Mouse (Mus musculus): Measurements from ENCODE around the gene Bcl2l1. TPM values are rescaled to one million over a fixed set of nuclear protein-coding genes. Genes with fewer than 3 reads are reported as not detected.

The Bcl2l1 gene
- total and polyA plus RNA-seq, 3 experiments: 48.1 to 102 (median 51.9) TPM

- no peak for TF ChIP-seq POLR2A (IDR thresholded peaks at IDR 0.05; ENCODE audit: insufficient read depth, low read depth, low read length)
- TF ChIP-seq CTCF (IDR thresholded peaks at IDR 0.05): no peak
- no peak for TF ChIP-seq EP300 (IDR thresholded peaks at IDR 0.05; ENCODE audit: insufficient read depth, low read depth, low read length)
- intact Hi-C loops (cut with DNase I): no loop called here
- Histone ChIP-seq H3K27ac (peak overlapping the region; percentile 100), H3K9ac (ENCODE audit: low read depth, low read length) (peak overlapping the region; percentile 70), H3K27me3 (ENCODE audit: control insufficient read depth, insufficient read depth, low read length) (no peaks in the 10 kb centered on the region), H3K79me2 (replicated peaks; ENCODE audit: control insufficient read depth, insufficient read depth, low read length) (peaks cover 3% of the 10 kb centered on the region), H3K36me3 (ENCODE audit: control insufficient read depth, insufficient read depth, low read length) (peaks cover 41% of the 10 kb centered on the region), H3K4me3 (peak overlapping the region; percentile 82), H3K4me1 (ENCODE audit: control insufficient read depth, insufficient read depth, low read length) (peaks cover 22% of the 10 kb centered on the region)
- 45% methylated on average over 4 of the region's 4 CpGs for WGBS
- peak in 1 of 2 experiments; percentile 27 for DNase-seq
These were observed 3.5 kb downstream of the Bcl2l1 start for GRCm38 (mm10) chr2:152828011-152828370.

DNA sequence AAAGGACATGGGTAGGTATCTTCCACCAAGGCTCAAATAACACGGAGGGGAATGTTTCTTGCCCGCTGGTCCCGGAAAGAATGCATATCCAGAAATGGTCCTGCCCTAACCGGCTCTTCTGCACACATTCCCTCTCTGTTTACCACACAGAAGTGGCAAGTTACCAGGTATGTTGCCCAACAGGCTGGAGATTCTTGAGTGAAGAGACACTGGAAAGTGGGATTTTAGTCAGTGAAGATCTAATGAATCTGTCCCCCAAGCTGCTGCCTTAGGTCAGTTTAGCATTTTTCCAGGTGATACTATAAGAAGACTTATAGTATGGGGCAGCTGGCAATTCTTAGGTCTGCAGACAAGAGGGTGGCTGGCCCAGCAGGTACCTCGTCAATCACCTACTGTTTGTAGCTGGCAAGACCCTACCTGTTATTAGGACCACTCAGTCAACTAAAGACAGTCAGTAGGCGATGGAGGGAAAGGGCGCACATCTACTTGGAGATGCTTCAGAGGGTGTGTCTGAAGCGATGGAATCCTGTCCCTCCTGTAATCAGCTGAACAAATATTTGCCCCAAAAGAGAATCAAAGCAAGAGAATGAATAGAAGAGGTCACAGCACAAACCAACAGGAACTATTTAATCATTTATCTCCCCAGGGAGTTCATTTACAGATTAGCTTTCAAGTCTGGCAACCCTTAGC lies 4.1 kb downstream of the Bcl2l1 start:
- Histone ChIP-seq H3K9ac (ENCODE audit: low read depth, low read length) (peak overlapping the region; percentile 70), H3K27me3 (ENCODE audit: control insufficient read depth, insufficient read depth, low read length) (no peaks in the 10 kb centered on the region), H3K4me1 (ENCODE audit: control insufficient read depth, insufficient read depth, low read length) (peaks cover 22% of the 10 kb centered on the region), H3K79me2 (replicated peaks; ENCODE audit: control insufficient read depth, insufficient read depth, low read length) (peaks cover 3% of the 10 kb centered on the region), H3K36me3 (ENCODE audit: control insufficient read depth, insufficient read depth, low read length) (peaks cover 43% of the 10 kb centered on the region), H3K27ac (peak overlapping the region; percentile 100), H3K4me3 (peak overlapping the region; percentile 82)
- TF ChIP-seq EP300 (IDR thresholded peaks at IDR 0.05; ENCODE audit: insufficient read depth, low read depth, low read length): 0 out of 2 replicates have a peak, but pooled peaks have one; percentile 23
- no peak for TF ChIP-seq POLR2A (IDR thresholded peaks at IDR 0.05; ENCODE audit: insufficient read depth, low read depth, low read length)
- no peak for TF ChIP-seq CTCF (IDR thresholded peaks at IDR 0.05)
- DNase-seq: no peak
- intact Hi-C loops (cut with DNase I): no loop called here
- WGBS: 44% methylated on average over 8 of the region's 8 CpGs

- WGBS: 48% methylated on average over 3 of the region's 3 CpGs
- intact Hi-C loops (cut with DNase I): no loop called here
- Histone ChIP-seq H3K36me3 (ENCODE audit: control insufficient read depth, insufficient read depth, low read length) (peaks cover 51% of the 10 kb centered on the region), H3K79me2 (replicated peaks; ENCODE audit: control insufficient read depth, insufficient read depth, low read length) (peaks cover 3% of the 10 kb centered on the region), H3K4me1 (ENCODE audit: control insufficient read depth, insufficient read depth, low read length) (peaks cover 28% of the 10 kb centered on the region), H3K27me3 (ENCODE audit: control insufficient read depth, insufficient read depth, low read length) (no peaks in the 10 kb centered on the region), H3K9ac (ENCODE audit: low read depth, low read length) (peak overlapping the region; percentile 37), H3K27ac (peak overlapping the region; percentile 100), H3K4me3 (peak overlapping the region; percentile 82)
- DNase-seq: no peak
- TF ChIP-seq CTCF (IDR thresholded peaks at IDR 0.05): no peak
- TF ChIP-seq POLR2A (IDR thresholded peaks at IDR 0.05; ENCODE audit: insufficient read depth, low read depth, low read length): no peak
These were observed 5.0 kb downstream of the Bcl2l1 start for GRCm38 (mm10) chr2:152826481-152826880.

- Histone ChIP-seq H3K36me3 (ENCODE audit: control insufficient read depth, insufficient read depth, low read length) (peaks cover 53% of the 10 kb centered on the region), H3K9ac (ENCODE audit: low read depth, low read length) (peak overlapping the region; percentile 16; the same call in 1 of the 2 replicates), H3K27me3 (ENCODE audit: control insufficient read depth, insufficient read depth, low read length) (no peaks in the 10 kb centered on the region), H3K4me3 (peak overlapping the region; percentile 82), H3K4me1 (ENCODE audit: control insufficient read depth, insufficient read depth, low read length) (peaks cover 34% of the 10 kb centered on the region), H3K27ac (peak overlapping the region; percentile 100), H3K79me2 (replicated peaks; ENCODE audit: control insufficient read depth, insufficient read depth, low read length) (peaks cover 3% of the 10 kb centered on the region)
- DNase-seq: peak in 1 of 2 experiments; percentile 23
- intact Hi-C loops (cut with DNase I): no loop called here
- 75% methylated on average over 2 of the region's 2 CpGs for WGBS
- TF ChIP-seq EP300 (IDR thresholded peaks at IDR 0.05; ENCODE audit: insufficient read depth, low read depth, low read length) (no peak), POLR2A (IDR thresholded peaks at IDR 0.05; ENCODE audit: insufficient read depth, low read depth, low read length) (no peak), CTCF (IDR thresholded peaks at IDR 0.05) (no peak)
These were observed 5.8 kb downstream of the Bcl2l1 start for GRCm38 (mm10) chr2:152825713-152826112.

- H3K4me1 ChIP-seq (ENCODE audit: control insufficient read depth, insufficient read depth, low read length): peaks cover 38% of the 10 kb centered on the region
- H3K4me3 ChIP-seq: no peak overlapping the region; the same call in 1 of the 2 replicates
- no peak for TF ChIP-seq POLR2A (IDR thresholded peaks at IDR 0.05; ENCODE audit: insufficient read depth, low read depth, low read length)
- TF ChIP-seq EP300 (IDR thresholded peaks at IDR 0.05; ENCODE audit: insufficient read depth, low read depth, low read length): no peak
- no peak for TF ChIP-seq CTCF (IDR thresholded peaks at IDR 0.05)
- H3K36me3 ChIP-seq (ENCODE audit: control insufficient read depth, insufficient read depth, low read length): peaks cover 53% of the 10 kb centered on the region
- DNase-seq: peak in 1 of 2 experiments; percentile 23
- WGBS: 75% methylated on average over 4 of the region's 4 CpGs
- intact Hi-C loops (cut with DNase I): no loop called here
- H3K79me2 ChIP-seq (replicated peaks; ENCODE audit: control insufficient read depth, insufficient read depth, low read length): peaks cover 3% of the 10 kb centered on the region
- H3K27ac ChIP-seq: peak overlapping the region; percentile 100
- no peaks in the 10 kb centered on the region for H3K27me3 ChIP-seq (ENCODE audit: control insufficient read depth, insufficient read depth, low read length)
- peak overlapping the region; percentile 3; the same call in 1 of the 2 replicates for H3K9ac ChIP-seq (ENCODE audit: low read depth, low read length)
These were observed 6.3 kb downstream of the Bcl2l1 start for GRCm38 (mm10) chr2:152825168-152825697.
